Mouse (Mus musculus): ENCODE measurements around the gene Setd6. TPM values are rescaled to one million over a fixed set of nuclear protein-coding genes. Genes with fewer than 3 reads are reported as not detected.

Setd6 gene
- total RNA-seq (2021) = 10 to 100 TPM; 16.2 to 20.0 TPM
- long read RNA-seq, experiment 1, transcript Setd6-201 (7 exons, 1,707 nt) = major isoform, 9 of 16 reads
- long read RNA-seq, experiment 1, partial matches to known transcripts = 2 of 16 reads
- long read RNA-seq, experiment 1, other reads (novel, unspliced or antisense) = 5 of 16 reads
- long read RNA-seq, experiment 2, transcript Setd6-201 (7 exons, 1,707 nt) = major isoform, 10 of 18 reads
- long read RNA-seq, experiment 2, partial matches to known transcripts = 0 of 18 reads
- long read RNA-seq, experiment 2, other reads (novel, unspliced or antisense) = 7 of 18 reads

DNA sequence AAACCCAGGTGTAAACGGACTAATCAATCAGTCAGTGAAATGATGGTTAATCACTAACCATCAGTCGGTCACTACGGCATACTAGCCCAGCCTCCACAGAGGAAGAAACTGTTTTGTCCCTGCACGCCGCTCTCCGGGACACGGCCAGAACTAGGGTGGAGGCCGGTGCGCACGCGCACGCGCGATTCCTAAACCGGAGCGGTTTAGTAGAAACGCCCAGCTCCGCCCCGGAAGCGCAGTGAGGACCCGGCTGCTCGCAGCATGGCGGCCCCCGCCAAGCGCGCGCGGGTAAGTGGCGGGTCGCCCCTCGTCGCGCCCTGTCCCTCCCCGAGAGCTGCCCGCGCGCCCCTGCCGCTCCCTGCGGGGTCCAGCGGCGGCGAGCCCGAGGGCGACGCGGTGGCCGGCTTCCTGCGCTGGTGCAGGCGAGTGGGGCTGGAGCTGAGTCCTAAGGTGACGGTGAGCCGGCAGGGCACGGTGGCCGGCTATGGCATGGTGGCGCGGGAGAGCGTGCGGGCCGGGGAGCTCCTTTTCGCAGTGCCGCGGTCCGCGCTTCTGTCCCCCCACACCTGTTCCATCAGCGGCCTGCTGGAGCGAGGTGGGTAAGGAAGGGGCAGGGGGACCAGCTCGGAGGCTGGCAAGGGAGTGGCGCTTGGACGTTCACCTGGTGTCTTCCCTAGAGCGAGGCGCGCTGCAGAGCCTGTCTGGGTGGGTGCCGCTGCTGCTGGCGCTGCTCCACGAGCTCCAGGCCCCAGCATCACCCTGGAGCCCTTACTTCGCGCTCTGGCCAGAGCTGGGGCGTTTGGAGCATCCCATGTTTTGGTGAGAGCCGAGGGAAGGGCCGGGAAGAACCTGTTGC, at the start of gene Setd6:
TSS of gene Setd6 (plus strand) at position 206 of the 856 bp plus-strand sequence.
- DNase-seq (ENCODE audit: low spot score in 2 of 2) = peak; percentile 80 to 85

GRCm38 (mm10) chr8:95668163-95668958, 47.3 kb upstream of the Setd6 start:
- no peak for DNase-seq (ENCODE audit: low spot score in 2 of 2)

DNA sequence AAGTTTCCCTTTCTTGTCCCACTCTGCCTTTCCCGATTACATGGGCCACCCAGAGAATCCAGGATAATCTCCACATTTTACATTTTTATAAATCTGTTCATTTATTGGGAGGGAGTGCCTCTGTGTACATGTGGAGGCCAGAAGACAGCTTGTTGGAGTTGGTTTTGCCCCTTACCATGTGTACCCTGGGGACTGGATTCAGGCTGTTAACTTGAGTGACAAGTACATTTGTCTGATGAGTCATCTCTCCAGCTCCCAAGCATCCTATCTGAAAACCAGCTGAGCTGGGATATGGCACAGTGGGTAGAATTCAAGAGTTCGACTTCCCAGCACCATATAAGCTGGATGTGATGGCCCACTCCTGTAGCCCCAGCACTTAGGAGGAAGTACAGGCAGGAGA, 45.7 kb upstream of the Setd6 start:
- no peak for DNase-seq (ENCODE audit: low spot score in 2 of 2)

DNA sequence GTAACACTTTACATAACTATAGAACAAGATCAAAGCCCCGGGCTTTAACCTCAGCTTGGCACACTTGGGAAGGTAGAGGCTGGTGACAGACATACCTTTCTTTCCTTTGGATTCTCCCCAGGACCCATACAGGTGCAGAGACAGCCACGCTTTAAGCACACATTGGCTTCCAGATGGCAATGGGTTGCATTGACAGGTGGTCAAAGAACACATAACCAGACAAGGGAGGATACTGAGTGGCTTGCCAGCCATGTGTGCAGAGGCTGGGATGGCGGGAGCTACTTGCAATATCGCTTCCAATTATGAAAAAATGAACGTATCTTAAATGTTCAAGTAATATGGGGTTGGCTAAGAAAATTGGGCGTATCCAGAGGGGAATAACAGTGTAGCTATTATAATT, 43.8 kb upstream of the Setd6 start:
- no peak for DNase-seq (ENCODE audit: low spot score in 2 of 2)

DNA sequence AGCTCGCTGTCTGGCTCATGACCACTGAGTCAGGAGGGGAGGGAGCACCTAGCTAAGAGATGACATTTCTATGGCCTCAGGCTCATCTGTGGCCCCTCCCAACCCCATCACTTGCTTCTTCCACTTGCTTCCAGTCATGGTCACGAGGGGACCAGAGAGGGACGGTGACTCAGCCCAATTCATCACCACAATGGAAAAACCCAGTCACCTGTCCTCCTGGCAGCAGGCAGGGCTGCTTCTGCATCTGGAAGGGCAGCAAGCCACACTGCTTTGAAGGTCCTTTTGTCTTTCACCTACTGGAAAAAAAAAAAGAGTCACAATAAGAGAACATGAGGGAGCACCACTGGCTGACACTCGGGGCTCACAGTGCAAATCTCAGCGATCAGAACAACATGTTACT, 42.9 kb upstream of the Setd6 start:
- DNase-seq (ENCODE audit: low spot score in 2 of 2) = no peak

- no peak for DNase-seq (ENCODE audit: low spot score in 2 of 2)
These were observed 39.0 kb upstream of the Setd6 start, which contains the start of gene Ndrg4 for GRCm38 (mm10) chr8:95676631-95677030. Gene Ndrg4 (plus strand): TSS chr8:95676980.

- DNase-seq (ENCODE audit: low spot score in 2 of 2) = no peak
These were observed 38.1 kb upstream of the Setd6 start for GRCm38 (mm10) chr8:95677591-95678023.

GRCm38 (mm10) chr8:95678024-95678611, 37.6 kb upstream of the Setd6 start:
- no peak for DNase-seq (ENCODE audit: low spot score in 2 of 2)

- DNase-seq (ENCODE audit: low spot score in 2 of 2) = peak in 1 of 2 experiments; percentile 70
These were observed 27.5 kb upstream of the Setd6 start for GRCm38 (mm10) chr8:95688073-95688672.

- DNase-seq (ENCODE audit: low spot score in 2 of 2) = no peak
These were observed 24.6 kb upstream of the Setd6 start for GRCm38 (mm10) chr8:95690929-95691541.

- peak in 1 of 2 experiments; percentile 48 for DNase-seq (ENCODE audit: low spot score in 2 of 2)
These were observed 21.1 kb upstream of the Setd6 start for GRCm38 (mm10) chr8:95694631-95695030.

- no peak for DNase-seq (ENCODE audit: low spot score in 2 of 2)
These were observed 19.0 kb upstream of the Setd6 start for GRCm38 (mm10) chr8:95696661-95697060.

GRCm38 (mm10) chr8:95697128-95697527, 18.6 kb upstream of the Setd6 start:
- peak; percentile 89 to 93 for DNase-seq (ENCODE audit: low spot score in 2 of 2)

- no peak for DNase-seq (ENCODE audit: low spot score in 2 of 2)
These were observed 17.5 kb upstream of the Setd6 start for GRCm38 (mm10) chr8:95698179-95698578.

DNA sequence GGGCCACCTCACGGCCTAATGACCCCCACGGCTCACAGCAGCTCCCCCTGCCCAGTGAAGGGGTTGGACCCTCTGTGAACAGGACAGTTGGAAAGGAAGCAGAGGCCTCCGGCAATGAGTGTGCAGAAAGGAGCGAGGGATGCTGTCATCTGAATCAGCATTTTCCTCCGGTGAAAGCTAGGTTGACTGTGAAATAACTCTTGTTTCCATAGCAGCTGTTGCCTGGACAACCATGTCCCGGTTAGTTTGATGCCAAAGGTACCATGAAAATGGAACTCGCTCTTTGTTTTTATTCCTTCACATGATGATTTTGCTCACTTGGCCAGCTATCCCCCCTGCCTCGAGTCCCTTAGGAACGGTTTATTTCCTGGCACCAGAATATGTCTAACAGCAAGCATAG, 15.4 kb upstream of the Setd6 start:
- DNase-seq (ENCODE audit: low spot score in 2 of 2) = peak in 1 of 2 experiments; percentile 86

DNA sequence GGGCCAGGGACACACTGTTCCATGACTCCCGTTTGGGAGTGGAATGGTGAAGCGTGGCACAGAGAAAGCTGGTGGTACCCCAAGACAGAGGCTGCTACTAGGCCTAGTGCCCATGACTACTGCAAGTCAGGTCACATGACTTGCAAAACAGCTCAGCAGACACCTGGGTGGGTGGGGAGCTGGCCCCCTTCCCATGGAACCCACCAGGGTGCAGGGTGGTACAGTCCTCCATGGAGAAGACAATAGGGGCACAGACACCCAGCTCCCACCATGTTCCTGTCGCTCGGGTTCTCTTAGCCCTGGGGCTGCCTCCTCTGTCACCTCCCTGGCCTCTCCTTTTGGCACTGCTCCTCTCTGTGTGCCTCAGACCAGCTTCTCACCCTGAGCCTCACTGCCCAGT, 13.9 kb upstream of the Setd6 start:
- no peak for DNase-seq (ENCODE audit: low spot score in 2 of 2)

DNA sequence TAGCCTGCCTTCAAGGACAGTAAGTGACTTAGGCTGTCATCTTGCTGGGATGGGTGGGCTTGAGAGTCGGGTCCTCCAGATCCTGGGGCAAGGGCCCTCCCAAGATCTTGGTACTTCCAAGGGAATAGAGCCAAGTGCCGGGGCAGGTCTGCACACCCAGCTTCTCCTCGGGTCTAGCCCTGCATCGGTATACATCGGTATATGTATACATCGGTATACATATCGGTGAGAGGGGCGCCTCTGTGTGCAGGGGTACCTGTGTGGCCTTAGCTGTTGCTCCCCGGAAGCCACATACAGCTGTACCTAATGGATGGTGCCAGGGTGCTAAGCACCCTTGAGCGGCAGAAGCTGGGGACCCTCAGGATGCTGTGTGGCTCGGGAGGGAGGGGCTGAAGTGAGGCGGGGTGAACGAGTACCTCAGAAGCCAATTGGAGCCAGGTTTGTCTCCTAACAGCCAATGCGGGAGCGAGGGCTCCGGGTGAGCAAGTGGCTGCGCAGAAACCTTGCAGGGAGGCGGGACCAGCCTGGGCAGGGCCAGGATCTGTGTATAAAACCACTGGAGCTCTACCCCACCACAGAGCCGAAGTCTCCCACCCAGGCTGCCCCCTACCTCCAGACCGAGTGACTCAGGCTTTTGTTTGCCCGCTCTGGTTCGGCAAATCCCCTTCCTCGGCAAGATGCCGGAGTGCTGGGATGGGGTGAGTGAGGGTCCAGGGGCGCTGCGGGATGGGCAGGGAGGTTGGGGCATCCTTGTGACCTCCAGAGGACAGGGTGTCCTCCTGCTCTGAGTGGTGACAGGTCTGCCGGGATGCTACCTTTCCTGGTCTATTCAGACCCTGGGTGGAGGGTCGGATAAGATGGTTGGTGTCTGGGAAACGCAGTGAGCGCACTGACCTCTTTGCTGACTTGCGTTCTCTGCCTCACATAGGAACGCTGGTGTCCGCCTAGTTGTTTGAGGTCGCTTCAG, 12.9 kb upstream of the Setd6 start:
- peak; percentile 89 to 95 for DNase-seq (ENCODE audit: low spot score in 2 of 2)

DNA sequence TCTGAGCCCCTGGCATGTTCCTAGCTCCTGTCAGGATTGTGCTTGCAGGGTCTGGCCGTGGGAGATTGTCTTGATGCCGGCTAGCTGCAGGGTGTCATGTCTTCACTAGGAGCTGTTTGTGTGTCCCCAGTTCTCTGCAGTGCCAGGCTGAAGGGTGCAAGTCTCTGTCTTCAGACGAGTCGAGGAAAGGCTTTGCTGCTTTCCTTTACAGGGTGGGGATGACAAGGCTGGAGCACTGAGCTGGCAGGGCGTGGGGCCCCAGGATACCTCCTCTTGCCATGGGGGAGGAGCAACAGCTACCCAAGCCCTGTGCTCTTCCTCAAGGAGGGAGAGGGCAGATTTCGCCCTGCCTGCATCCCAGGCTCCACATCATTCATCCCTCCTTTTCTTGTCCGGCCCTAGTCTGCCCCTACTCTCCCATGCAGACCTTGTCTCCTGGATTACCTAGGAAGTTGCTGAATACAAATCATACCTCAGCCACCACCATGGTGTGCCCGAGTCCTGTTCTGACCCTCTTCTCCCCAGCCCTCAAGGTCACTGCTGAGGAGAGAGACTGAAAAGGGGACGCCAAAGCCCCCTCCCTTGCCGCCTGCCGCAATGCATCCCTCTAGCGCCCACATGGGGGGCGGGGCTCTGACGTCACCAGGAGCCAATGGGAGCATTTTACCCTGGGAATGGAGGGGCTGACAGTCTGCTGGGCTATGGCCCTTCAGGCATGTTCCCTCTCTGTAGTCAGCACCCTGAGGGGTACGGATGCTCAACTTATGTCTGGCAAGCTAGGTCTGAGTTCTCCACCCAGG, 12.0 kb upstream of the Setd6 start:
- DNase-seq (ENCODE audit: low spot score in 2 of 2) = peak; percentile 83 to 89

Measured in layer of hippocampus, postnatal 14 days (tissue).